11 mouse cellular contexts compared by ENCODE assay signal in the genomic region with DNA sequence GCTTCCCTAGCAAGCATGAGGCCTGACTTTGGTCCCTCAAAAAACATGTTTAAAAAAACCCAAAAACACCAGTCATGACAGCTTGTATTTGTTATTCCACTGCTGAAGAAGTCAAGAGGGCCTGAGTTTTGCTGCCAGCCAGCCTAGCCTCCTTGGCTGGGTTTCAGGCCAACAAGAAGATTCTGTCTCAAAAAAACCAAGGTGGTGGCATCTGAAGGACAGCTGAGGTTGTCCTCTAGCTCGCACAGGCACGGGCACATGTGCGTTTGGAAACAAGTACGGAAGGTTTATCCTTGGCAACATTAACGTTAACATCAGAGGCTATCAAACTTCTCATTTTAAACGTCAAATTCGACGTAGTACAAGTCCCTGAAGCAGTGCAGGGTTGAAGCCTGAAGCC. TPM values are rescaled to one million over a fixed set of nuclear protein-coding genes. Genes with fewer than 3 reads are reported as not detected.
DNase-seq lines count a peak whose midpoint lies in the region; ATAC-seq lines count a peak whose summit lies in the region.
"Had no signal": no experiment of that assay in that cellular context is flagged by ENCODE, and none has a peak within 500 bp of the region (broad histone marks: within the 10 kb centered on the region; RNA-seq: fewer than 3 reads in every experiment).

No protein-coding gene starts in this region.

- no peak for ATAC-seq in neural tube, embryonic 13.5 days (ENCODE audit: low read depth)
- no peak for ATAC-seq in lung, embryonic 16.5 days (ENCODE audit: low read depth)

- H3K27me3 ChIP-seq in neural tube, embryonic 13.5 days = no peaks in the 10 kb centered on the region
- H3K27me3 ChIP-seq in lung, embryonic 16.5 days (ENCODE audit: control insufficient read depth, insufficient read depth, low read depth, low read length) = no peaks in the 10 kb centered on the region
- H3K27me3 ChIP-seq: liver, embryonic 13.5 days; stomach, embryonic 15.5 days had no signal

- DNase-seq in heart, adult 11 months = peak; percentile 89
- no peak for DNase-seq in heart, postnatal 36 days
- DNase-seq in neural tube, embryonic 10.5 days (ENCODE audit: extremely low spot score, low spot score) = no peak
- no peak for DNase-seq in frontal cortex, postnatal 14 days (ENCODE audit: low spot score in 2 of 2)
- DNase-seq in yolk sac, embryonic 10.5 days (ENCODE audit: low spot score) = no peak
- no peak for DNase-seq in thymus, postnatal 36 days
- DNase-seq: liver, embryonic 13.5 days had no signal

- WGBS in neural tube, embryonic 13.5 days = 52% methylated on average over 8 of the region's 8 CpGs
- WGBS in lung, embryonic 16.5 days = 16% methylated on average over 8 of the region's 8 CpGs

- H3K4me2 ChIP-seq in neural tube, embryonic 13.5 days = peak overlapping the region; percentile 15; the same call in 1 of the 2 replicates
- peak overlapping the region; percentile 49 for H3K4me2 ChIP-seq in lung, embryonic 16.5 days (ENCODE audit: low read depth, low read length)

- 0 out of 2 replicates have a peak overlapping the region, but pooled peaks have one; percentile 2 for H3K9ac ChIP-seq in neural tube, embryonic 13.5 days
- peak overlapping the region; percentile 48 for H3K9ac ChIP-seq in lung, embryonic 16.5 days (ENCODE audit: low read length)
- H3K9ac ChIP-seq: liver, embryonic 13.5 days; stomach, embryonic 15.5 days had no signal

- peak overlapping the region; percentile 50; the same call in 1 of the 2 replicates for H3K27ac ChIP-seq in neural tube, embryonic 13.5 days (replicated peaks)
- peak overlapping the region; percentile 78 for H3K27ac ChIP-seq in lung, embryonic 16.5 days (ENCODE audit: low read length)
- H3K27ac ChIP-seq: liver, embryonic 13.5 days had no signal

- H3K36me3 ChIP-seq in neural tube, embryonic 13.5 days = no peaks in the 10 kb centered on the region
- no peaks in the 10 kb centered on the region for H3K36me3 ChIP-seq in lung, embryonic 16.5 days (ENCODE audit: control insufficient read depth, insufficient read depth, low read length)
- H3K36me3 ChIP-seq: liver, embryonic 13.5 days; stomach, embryonic 15.5 days had no signal

- H3K4me1 ChIP-seq in neural tube, embryonic 13.5 days (replicated peaks) = peaks cover 48% of the 10 kb centered on the region
- H3K4me1 ChIP-seq in lung, embryonic 16.5 days (replicated peaks; ENCODE audit: control insufficient read depth, insufficient read depth, low read length) = peaks cover 16% of the 10 kb centered on the region
- H3K4me1 ChIP-seq: stomach, embryonic 15.5 days had no signal

- intact Hi-C loops in heart, postnatal 36 days (cut with DNase I) = loop anchor here (2.0 kb wide), 1 partner anchor 31 kb away; no protein-coding TSS in a partner anchor

- no peaks in the 10 kb centered on the region for H3K9me3 ChIP-seq in neural tube, embryonic 13.5 days
- no peaks in the 10 kb centered on the region for H3K9me3 ChIP-seq in lung, embryonic 16.5 days (ENCODE audit: control insufficient read depth, low read length)
- H3K9me3 ChIP-seq: liver, embryonic 13.5 days; stomach, embryonic 15.5 days had no signal

- no peak overlapping the region for H3K4me3 ChIP-seq in neural tube, embryonic 13.5 days
- H3K4me3 ChIP-seq in lung, embryonic 16.5 days (ENCODE audit: low read length) = peak overlapping the region; percentile 20; the same call in 1 of the 2 replicates

RNA-seq across cellular contexts. Expression of a gene that starts 53.7 kb away (rescaled TPM):
- total RNA-seq in heart, postnatal 36 days (2021) = not detected
- 2.0 and 3.5 TPM in 2 replicates for polyA plus RNA-seq in neural tube, embryonic 13.5 days (2015; fragmentation: Nextera tagmentation; extraction: Ambion mirVana)
- 0.98 and 1.2 TPM in 2 replicates for polyA plus RNA-seq in lung, embryonic 16.5 days (2015; fragmentation: Nextera tagmentation; extraction: Ambion mirVana)
- total RNA-seq: gastrocnemius, adult 18-20 months had no signal
- polyA plus RNA-seq: liver, embryonic 13.5 days had no signal
